Mouse (Mus musculus) adrenal gland, adult 8-10 months (tissue): Measurements from ENCODE around the gene Glra4. TPM values are rescaled to one million over a fixed set of nuclear protein-coding genes. Genes with fewer than 3 reads are reported as not detected.
"Not testable (repeated sequence)": the region's sequence is repeated elsewhere in the genome, so short reads cannot be mapped to it uniquely, and the experiment has no call there.

Source experiments
- DNase-seq: peaks from one replicate; pipeline ENCODE4 v3.0.0; 2022
- total RNA-seq, 4 experiments: library from RNA; stranded (reverse); gene quantifications; 2 replicates each; pipeline ENCODE4 v1.2.4; 2022

Glra4 gene
- total RNA-seq, 4 experiments from 2014 or later, result 0.18 TPM; not detected in 3

- not testable (repeated sequence) for DNase-seq
Measured at GRCm38 (mm10) chrX:136714742-136715474, 65.0 kb downstream of the Glra4 start.

GRCm38 (mm10) chrX:136708782-136709181 lies 71.2 kb downstream of the Glra4 start:
- DNase-seq, result no peak

GRCm38 (mm10) chrX:136708168-136708681 lies 71.7 kb downstream of the Glra4 start:
- DNase-seq, result peak; percentile 6

Other genes starting within 250 kb of the Glra4 start
- not detected for gene Kir3dl2, start 236.1 kb downstream of the Glra4 start, total RNA-seq
- gene Tceal3, start 189.3 kb downstream of the Glra4 start, total RNA-seq, result 10 to 100 TPM; 26.8 to 52.9 (median 37.0) TPM
- 10 to 100 TPM in 2 of 4 experiments, 1 to 10 TPM in 2; 9.2 to 13.4 (median 11.3) TPM for gene Tceal1, start 72.2 kb downstream of the Glra4 start, total RNA-seq
- 100 to 1,000 TPM; 290 to 312 (median 296) TPM for gene Morf4l2, start 36.5 kb downstream of the Glra4 start, total RNA-seq
- 1 to 10 TPM; 5.4 to 8.0 (median 6.9) TPM for gene Plp1, start 42.5 kb upstream of the Glra4 start, total RNA-seq
- 1 to 10 TPM in 1 of 4 experiments, under 1 TPM in 3; 0.49 to 1.1 (median 0.69) TPM for gene Rab9b, start 88.6 kb upstream of the Glra4 start, total RNA-seq
- not detected for gene H2bfm, start 147.2 kb upstream of the Glra4 start, total RNA-seq
- gene Tmsb15b2, start 195.4 kb upstream of the Glra4 start, total RNA-seq, result 10 to 100 TPM; 14.3 to 23.8 (median 18.6) TPM
- 1 to 10 TPM; 1.2 to 2.6 (median 2.2) TPM for gene Tmsb15l, start 196.7 kb upstream of the Glra4 start, total RNA-seq
- 1 to 10 TPM; 1.0 to 9.8 (median 5.8) TPM for gene Tmsb15b1, start 196.7 kb upstream of the Glra4 start, total RNA-seq
- gene Zcchc18, start 213.0 kb upstream of the Glra4 start, total RNA-seq, result 10 to 100 TPM; 16.7 to 29.0 (median 22.0) TPM